Mouse (Mus musculus) retina, postnatal 1 day (tissue): ENCODE measurements around the gene Acoxl.

Experiments
- DNase-seq: peaks from one replicate; pipeline ENCODE4 v3.0.0-alpha.2; 2012

The Acoxl gene

DNA sequence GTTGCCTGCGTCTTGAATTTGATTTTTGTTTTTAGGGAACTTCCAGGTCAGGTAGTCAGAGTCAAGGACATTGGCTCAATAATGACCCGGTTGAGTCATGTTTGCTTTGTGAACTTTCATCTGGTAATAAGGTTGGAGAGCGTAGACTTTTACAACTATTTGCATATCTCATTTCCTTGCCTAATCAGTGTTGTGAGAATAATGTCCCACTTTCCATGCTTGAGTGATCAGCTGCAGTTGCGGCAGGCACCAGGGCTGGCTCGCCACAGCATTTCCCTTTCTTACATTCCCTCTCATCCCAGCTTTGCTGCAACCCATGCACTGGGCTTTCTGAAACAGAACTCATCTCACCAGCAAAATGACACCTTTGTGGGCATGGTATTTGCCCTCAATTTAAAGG lies 59.0 kb downstream of the Acoxl start:
- DNase-seq: peak; percentile 61

DNA sequence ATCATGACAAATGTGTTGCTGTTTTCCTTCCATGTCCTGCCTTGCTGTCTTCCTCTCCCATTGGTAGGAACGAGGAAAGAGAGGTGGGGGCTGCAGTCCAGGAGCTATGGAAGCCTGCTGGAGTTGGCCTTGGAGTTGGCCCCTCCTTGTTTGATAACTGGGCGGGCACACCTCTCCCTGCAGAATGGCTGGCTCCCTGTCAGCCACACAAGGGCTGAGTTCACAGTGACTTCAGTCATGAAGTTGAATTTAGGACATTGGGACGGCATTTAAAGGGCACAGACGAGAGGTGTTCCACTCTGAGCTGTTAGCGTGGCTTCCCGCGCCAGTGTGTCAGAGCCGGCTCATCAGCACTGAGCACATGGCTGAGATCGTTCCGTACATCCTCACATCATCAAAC lies 66.2 kb downstream of the Acoxl start:
- no peak for DNase-seq

DNA sequence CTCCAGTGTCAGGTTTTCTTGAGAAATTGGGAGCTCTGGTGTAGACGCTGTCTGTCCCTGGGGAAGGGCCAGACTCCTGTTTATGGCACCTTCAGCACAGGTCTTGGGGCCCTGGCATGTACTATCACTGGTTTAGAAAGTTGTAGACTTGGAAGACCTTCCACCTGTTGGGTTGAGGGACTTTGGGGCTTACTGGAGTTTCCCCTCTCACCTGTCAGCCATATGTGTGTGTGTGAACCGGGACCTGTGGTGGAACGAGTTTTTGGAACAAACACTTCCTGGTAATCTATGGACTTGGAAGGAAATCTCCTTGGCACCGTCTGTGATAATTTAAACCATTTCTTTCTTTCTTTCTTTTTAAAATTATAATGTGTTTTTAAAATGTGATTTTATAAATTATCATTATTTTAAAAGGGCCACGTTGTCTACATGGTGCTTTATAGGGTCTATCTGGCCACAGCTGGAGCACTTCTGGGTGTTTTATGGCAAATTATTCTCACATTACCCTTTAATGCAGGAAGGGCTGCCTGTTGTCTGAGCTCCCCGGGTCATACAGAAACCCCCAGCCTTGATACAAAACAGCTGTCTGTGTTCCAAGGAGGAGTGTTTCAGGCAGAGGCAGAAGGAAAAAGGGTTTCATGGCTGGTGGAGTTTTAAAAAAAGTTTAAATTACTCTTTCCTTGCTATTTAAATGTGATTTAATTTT lies 68.5 kb downstream of the Acoxl start:
- DNase-seq: no peak

DNA sequence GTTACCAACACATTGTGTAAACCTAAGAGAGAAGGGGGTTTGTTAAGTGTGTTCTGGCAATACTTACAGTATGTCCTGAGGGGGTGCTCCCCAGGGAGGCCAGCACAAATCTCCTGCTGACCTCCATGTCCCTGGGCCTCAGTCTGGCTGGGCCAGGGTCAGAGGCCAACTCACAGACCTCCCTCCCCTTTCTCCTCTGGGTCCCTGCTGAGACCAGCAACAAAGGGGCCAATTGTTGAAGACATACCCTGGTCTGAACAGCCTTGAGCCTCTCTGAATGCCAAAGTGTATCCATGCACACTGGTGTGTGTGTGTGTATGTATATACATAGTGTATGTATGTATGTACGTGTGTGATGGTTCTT lies 69.0 kb downstream of the Acoxl start:
- DNase-seq: peak; percentile 73

DNA sequence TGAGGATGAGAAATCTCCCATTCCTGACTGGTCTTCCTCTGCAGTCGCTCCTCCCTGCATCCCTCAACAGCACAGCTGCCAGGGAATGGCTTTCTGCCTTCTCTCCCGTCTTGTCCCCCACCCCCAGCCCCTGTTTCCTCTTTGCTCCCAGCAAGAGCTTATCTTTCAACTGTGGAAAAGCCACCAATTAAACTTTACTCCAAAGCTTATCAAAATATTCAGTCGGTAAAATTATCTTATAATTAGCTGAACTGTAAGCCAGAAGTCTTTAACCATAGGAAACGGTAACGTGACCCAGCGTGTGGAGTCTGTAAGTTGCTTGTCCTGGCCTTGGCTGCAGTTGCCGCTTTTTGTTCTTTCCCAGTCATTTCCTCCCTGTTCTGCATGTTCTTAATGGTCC lies 70.2 kb downstream of the Acoxl start:
- no peak for DNase-seq

DNA sequence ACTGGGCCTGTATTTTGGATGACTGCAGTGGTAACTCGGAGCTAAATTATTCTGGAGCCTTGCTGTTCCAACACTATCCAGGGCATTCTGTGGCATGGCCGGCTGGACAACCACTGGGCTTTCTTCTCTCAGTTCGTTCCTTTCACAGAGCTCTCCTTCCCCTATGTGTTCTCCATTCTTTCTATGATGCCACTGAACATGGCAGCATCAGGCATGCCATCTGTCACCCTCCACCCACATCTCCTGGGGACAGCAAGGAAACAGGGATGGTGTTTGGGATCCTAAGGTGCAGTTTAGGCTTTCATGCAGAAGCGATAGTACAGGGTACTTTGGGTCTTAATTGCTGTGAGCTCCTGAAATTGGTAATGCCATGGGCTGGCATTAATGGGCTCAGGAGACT lies 71.1 kb downstream of the Acoxl start:
- DNase-seq: no peak

DNA sequence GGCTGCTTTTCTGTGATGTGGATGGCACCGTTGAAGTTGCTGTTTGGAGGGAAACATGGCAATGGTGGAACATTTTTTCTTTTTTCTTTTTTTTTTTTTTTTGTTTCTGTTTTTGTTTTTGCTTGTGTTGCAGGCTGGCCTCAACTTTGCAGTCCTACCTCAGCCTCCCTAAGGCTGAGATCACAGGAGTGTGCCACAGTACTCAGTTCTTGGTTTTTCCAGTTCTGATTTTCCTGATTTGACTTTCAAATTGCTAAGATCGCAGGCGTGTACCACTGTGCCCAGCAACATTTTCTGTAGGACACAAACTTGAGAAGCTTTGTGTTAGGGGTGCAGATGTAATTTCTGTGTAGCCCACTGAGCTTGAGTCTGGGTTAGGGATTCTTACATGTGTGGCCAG lies 72.9 kb downstream of the Acoxl start:
- no peak for DNase-seq

DNA sequence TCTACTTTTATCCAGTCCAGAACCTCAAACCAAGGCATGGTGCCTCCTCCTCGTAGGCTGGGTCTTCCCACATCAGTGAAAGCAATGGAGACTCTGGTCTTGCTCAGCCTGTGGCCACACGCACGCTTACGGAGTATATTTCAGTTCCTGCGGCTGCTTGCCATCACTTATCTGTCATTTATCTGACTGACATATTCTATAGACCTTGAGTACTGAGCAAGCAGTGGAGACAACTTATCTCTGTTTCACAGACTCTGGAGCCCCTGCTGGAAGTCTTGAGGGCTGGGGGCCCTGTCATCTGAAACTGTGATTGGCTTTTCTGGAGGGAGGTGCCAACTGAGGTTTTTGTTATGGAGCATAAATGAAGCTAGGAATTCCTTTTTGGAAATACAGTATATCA lies 75.4 kb downstream of the Acoxl start:
- no peak for DNase-seq

DNA sequence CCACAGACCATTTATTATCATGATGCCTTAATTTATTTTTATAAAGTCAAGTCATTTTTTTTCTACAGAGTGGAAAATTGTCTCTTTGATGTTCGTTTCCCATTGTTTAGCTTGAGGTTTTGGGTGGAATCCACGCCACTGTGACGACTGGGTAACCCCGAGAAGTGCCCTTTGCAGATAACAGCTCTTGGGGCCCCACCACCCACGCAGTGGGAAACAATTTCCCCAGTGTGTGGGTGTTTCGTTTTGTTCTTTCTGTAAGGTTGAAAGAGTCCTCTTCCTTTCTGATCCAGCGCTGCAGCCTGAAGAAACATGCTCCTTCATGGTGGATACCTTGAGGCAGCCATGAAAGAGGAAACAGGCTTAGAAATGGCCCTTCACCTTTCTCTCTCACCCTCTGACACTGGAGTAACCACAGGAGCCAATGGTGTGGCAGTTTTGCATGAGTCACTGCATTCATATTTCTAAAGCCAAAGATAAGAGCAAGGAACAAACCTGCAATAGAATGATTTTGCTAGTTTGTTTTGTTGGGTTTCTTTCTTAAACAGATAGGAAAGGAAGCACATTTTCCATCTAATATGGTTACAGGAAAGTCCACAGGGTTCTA lies 78.2 kb downstream of the Acoxl start:
- no peak for DNase-seq

DNA sequence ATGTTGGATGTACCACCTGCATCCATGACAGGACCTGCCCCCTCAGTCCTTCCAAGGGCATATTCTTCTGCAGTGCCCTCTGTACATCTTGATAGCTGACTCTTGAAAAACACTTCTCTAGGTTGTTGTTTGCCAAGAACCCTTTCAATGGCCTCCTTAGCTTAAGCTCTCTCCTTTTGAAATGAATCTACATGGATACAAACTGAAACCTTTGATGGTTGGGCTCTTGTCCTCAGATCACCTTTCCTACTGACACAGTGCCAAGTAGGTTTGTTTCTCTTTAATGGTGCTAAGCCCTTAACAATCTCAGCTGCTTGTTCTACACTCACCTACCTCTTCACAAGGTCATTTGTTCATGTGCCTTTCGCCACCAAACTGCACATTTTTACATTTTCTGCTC lies 81.1 kb downstream of the Acoxl start:
- no peak for DNase-seq

DNA sequence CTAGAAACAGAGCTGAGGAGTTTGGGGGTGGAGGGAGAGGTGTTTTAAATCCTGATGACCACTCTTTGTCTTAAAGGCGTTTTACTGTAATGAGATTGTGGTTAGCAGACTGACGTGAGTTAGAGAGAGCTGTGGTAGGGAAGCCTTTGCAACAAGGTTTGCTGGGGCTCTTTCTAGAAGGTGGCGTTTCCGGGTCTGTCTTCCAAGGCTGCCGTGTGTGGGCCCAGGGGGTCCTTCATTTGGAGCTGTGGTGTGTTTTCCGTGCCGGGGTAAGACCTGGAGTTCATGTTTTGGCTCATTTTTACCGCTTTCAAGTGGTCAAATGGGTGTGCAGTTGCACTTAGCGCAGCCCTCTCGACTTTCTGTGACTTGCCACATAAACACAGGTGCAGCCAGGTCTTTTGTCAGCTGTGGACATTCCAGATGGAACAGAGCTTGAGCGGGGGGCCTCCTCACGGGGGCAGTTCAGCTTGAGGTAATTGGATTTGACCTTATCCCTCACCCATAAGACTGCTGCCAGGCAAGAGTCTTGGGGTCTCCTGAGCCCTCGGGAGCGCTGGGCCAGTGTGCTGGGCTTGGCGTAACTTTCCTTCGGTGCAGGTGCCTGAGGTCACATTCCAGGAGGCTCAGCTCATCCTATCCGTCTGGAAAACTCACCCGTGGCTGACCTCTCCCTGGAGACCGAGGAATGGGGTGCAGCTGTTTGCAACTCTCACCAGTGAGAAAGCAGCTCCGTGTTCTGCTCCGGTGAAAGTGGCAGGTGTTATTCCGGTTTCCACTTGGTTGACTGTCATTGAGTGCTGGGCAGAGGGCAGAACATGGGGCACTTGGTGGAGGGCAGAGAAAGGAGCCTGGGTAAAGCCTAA lies 83.6 kb downstream of the Acoxl start:
- DNase-seq: peak; percentile 55

DNA sequence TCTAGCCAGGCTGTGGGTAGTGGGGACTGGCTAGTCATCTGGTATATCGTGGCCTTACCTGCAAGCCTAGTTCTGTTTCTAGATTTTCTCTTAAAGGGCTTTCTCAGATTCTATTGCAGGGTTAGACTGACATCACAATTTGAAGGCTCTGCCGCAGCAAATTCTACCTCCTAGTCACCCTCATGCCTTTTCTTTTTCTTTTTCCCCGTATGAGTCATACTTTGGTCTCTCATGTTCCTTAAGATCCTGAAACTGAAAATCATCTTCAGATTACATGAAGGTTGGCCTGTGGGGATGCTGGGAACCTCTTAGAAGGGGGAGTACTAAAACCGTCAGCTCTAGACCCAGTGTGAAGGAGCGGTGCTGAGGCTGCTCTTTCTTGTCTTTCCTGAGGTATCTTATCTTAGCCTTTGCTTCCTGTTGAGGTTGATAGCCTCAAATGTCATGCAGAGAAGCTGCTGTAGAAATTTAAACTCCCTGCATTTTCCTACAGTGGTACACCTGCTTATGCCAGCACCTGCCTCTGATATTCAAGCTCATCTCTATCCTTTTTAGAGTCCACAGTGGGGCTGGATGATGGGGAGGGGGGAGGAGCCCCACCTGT lies 84.5 kb downstream of the Acoxl start:
- DNase-seq: no peak

DNA sequence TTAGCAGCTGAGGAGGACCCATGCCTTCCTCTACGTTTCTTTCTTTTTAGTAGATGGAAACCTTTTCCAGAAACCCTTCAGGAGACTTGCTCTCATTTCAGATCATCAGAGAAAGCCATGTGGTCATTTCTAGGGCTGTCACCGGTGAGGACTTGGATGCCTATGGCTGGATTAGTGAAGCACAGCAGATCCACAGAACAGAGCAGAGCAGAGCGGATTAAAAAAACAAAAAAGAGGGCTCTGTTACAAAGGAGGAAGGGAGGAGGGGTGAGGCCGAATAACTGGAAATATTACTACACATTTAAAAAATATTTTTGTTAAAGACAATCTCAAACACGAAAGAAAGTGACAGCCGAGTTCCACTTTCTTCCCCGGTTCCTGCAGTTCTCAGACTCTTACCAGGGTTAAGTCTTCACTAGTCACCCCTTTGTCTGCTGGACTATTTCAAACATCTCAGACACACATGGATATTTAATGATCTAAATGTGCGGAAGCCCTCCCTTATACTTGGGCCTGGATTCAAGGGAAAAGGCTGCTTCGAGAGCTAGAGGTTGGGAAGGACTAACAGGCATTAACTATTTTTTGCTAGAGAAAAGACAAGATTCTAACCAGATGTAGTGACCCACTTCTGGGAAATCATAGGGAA lies 88.1 kb downstream of the Acoxl start:
- DNase-seq: no peak

DNA sequence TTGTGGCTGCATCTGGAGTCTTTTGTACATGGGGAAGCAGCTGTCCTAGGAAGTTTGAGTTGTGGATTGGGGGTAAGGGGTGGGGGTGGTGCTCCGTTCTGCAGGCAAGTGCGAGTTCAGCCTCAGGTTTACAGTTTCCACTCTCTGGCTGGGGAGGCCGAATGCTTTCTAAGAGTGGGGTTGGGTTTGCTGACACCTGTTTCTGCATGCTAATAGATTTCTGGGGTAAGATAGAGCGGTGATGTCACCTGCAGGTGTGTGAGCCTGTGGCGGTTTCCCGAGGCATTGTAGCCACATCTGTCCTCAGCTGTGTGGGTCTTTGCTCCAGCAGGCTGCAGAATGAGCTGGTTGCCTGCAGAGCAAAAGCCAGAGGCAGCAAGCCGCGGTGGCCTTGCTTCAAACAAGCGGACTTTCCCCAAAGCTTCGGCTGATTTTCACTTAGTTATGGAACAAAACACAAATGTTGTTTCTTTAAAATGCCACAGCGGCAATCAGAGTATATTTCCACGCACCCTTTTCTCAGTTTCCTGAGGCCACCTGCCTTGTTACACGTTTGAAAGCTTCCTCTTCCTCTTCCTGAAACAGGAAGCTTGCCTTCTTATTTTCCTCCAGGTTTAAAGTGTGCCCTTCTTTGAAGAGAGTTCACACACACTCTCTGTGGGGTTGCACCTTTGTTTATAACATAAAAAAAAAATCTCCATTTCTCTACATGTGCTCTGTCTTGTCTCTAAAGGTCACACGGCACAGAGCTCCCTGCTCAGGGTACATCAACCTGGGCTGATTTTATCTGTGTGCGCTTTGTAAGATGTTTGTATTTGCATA lies 89.0 kb downstream of the Acoxl start:
- no peak for DNase-seq

DNA sequence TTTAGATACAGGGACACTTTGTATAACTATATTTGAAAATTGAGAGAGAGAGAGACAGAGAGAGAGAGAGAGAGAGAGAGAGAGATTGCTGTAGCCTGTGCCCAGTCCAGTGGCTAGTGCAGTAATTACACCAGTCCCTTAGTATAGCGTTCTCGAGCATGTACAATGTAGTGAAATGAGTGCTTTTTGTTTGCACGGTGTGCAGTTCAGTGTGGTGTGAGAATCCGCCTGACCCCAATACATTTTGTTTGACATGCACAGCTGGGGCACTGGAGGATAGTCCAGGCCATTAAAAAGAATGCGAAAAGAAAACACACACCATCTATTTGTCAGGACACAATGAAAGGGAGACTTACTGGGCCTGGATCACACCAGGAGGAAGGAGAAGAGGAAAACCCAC lies 89.6 kb downstream of the Acoxl start:
- no peak for DNase-seq

DNA sequence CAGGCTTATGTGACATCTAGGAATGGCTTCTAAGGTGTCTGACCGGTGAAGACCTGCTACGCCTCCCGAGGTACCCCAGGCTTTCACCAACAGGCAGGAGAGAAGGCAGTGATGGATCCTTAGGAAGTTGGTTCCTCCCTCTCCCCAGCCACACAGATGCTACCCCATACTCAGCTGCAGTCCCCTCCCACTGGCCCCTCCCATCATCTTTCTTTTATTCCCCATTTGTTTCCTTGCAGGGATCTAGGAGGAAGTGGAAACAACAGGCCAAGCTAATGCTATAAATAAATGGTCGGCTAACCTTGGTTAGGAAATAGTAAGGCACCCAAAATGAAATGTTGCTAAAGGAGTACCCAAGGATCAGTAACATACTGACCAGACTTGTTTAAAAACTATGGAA lies 90.2 kb downstream of the Acoxl start:
- DNase-seq: no peak

DNA sequence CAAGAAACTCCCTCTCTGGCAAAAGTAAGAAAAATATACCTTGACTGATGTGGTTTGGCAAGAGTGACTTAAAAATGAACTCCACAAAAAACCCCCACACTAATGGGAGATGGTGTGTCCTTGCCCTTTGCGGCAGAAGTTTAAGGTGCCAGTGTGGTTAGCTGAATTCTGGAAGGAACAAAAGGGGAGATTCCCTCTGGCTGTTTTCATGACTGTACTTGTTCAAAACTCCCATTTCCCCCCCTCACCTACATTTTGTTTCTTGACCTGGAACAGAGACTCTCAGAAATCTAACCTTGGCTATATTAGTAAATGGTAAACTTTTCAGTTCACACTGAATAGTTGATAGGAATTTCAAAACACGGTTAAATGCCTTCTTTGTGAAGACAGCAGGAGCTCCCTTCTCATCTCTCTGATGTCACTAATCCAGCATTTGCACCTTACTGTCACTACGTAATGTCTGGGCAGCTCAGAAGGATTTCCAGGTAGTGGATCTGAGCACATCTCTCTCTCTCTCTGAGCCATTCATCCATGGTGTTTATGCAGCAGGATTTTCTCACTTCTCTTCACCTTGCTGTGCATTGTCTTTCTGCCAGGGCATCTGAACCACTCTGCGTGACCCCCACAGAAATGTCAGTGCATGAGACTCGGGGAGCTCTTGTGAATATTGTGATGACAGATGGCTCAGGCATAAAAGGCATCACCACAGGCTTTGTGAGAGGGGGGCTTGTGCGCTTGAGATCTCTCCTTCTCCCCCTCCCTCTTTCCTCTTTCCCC lies 91.5 kb downstream of the Acoxl start:
- DNase-seq: no peak

DNA sequence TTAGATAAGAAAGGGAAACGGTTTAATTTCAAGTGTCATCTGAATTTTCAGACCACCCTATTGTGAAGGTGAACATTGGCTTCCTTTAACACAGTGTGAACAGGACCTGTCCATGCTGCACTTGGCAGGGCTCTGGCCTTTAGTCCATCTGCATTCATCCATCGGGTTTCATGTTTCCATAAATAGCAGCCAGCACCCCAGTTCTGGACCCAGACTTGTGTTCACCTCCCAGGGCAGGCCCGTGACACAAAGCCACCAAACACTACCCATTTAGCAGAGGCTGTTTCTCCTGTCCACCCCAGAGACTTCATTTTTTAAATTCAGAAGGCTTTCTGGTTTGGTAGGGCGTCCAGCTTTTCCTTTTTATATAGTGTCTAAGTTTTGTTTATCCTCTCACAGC lies 92.9 kb downstream of the Acoxl start:
- DNase-seq: no peak

DNA sequence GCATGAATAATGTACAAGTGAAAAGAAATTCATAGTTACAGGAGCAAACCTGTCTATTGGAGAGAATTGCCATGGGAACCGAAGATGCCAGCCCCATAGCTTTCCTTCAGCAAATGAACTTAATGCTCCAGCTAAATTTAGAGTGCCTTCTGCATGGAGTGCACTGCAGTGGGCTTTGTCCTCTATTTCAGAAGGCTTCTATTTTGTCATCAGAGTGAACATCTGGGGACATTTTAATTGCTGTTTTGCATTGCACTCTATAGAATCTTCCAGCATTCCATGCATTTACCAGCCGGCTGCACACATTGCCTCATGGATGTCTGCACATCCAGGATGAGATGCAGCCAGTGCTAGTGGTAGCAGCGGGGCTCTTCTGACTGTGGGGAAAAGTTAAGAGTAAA lies 94.9 kb downstream of the Acoxl start:
- DNase-seq: peak; percentile 27

DNA sequence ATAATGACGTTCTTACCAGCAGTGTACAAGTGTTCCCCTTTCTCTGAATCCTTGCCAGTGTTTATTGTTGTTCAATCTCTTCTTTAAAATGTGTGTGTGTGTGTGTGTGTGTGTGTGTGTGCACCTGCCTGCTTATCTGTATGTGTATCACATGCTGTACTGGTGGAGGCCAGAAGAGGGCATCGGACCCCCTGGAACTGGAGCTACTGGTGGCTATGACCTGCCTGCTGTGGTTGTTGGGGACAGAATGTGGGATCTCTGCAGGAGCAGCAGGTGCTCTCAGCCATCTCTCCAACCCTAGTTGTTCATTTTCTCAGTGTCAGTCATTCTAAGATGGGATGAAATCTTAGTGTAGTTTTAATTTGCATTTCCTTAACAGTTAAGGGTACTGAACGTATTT lies 98.4 kb downstream of the Acoxl start:
- no peak for DNase-seq

DNA sequence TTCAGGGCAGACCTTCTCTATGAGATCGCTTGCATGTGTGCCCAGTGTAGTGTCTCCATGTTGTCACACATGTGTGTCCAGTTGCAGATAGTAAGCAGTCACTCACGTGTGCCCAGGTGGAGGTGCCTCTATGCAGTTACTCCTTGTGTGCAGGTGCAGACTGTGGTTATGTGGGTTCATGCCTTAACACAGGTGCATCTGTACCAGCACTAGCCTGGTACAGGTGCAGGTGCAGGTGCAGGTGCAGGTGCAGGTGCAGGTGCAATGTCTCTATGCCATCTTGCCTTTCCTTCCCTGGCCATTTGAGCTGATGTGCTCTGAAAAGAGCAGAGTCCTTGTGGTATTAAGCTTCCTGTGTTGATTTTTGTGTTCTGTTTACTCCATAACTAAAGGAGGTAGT lies 100.5 kb downstream of the Acoxl start:
- no peak for DNase-seq

DNA sequence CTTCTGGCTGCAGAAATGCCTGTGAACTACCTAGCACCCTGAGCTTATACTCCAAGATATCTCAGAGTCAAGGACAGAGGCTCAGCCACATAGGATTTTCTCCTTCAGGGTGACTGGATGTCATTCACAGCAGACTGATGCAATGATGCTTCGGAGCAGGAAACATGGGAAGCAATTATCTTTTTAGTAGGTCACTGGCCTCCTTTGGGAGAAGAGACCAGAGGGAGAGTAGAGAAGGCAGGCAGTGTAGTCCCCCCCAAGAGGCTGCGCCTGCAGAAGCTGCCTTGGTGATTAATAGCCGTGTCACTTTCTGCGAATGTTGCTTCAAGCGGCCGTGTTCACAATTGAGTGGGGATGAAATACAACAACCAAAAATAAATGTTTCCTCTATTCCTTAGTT lies 121.9 kb downstream of the Acoxl start:
- peak; percentile 70 for DNase-seq
